Mouse (Mus musculus): ENCODE data around the gene Dpy19l3. TPM values are rescaled to one million over a fixed set of nuclear protein-coding genes. Genes with fewer than 3 reads are reported as not detected.

Gene Dpy19l3
- polyA plus RNA-seq, 1 experiment from 2014 or later, result 31.5 TPM

DNA sequence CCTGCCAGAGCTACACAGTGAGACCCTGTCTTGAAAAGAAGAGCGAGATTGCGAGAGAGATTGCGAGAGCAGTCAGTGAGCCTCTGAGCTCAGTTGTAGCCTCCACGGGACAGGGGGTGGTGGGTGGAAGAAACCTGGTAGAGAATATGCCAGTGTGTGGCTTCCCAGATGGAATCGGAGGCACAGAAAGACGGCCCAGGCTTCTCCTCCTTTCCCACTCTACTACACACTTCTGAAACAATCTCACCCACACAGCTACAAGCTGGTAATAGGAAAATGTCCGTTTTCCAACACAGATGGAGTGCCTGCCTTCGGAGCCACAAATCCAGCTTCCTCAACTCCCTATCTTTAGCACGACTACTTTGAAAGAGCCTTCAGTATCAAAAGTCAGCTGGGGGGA, 9.5 kb downstream of the Dpy19l3 start:
- 95% methylated on average over 9 of the region's 9 CpGs for WGBS
- no peak for DNase-seq (ENCODE audit: extremely low spot score, low spot score)
- H3K36me3 ChIP-seq (replicated peaks), result peaks cover 98% of the 10 kb centered on the region
- peaks cover 48% of the 10 kb centered on the region for H3K27me3 ChIP-seq (ENCODE audit: poor library complexity, severe bottlenecking)
- peaks cover 8% of the 10 kb centered on the region; the same call in 1 of the 2 replicates for H3K9me3 ChIP-seq
- H3K4me3 ChIP-seq, result no peak overlapping the region
- H3K4me1 ChIP-seq, result peaks cover 12% of the 10 kb centered on the region
- no peak overlapping the region for H3K27ac ChIP-seq

DNA sequence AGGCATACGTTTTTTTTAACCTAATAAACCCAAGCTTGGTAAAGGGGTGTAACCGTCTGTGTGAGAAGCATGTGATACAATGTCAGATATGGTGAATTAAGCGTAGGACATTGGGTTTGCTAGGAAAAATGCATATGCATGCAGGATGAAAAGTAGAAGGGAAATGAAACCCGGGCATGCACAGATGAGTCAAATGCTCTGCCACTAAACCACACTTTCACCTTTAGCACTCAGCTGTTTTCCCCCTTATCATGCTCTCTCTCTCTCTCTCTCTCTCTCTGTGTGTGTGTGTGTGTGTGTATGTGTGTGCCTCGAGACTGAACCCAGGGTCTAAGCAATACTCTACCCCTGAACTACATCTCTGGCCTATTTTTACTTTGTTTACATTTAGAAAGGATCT, 11.9 kb downstream of the Dpy19l3 start:
- no peak overlapping the region for H3K4me3 ChIP-seq
- DNase-seq (ENCODE audit: extremely low spot score, low spot score), result no peak
- WGBS, result 91% methylated on average over 5 of the region's 5 CpGs
- H3K36me3 ChIP-seq (replicated peaks), result peaks cover 98% of the 10 kb centered on the region
- peaks cover 14% of the 10 kb centered on the region; the same call in 1 of the 2 replicates for H3K9me3 ChIP-seq
- no peak overlapping the region for H3K27ac ChIP-seq
- H3K27me3 ChIP-seq (ENCODE audit: poor library complexity, severe bottlenecking), result peaks cover 24% of the 10 kb centered on the region; the same call in 1 of the 2 replicates
- H3K4me1 ChIP-seq, result peaks cover 4% of the 10 kb centered on the region

DNA sequence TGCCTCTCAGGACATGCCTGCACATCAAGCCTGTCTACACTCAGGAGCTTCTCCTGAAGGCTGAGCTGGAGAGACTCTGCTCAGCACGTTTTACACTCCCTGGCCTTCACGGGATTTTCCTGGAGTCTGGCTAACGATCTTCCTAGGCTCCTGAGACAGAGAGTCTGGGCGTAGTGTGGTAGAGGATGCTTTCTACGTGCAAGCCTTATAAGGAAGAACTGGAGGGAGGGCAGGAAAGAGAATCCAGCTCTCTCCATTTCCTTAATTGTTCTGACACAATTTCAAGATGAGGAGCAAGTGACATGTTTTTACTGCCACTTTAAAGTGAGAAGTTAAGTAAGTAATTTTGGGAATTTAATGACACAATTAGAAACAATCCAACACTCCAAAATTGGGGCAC, 12.4 kb downstream of the Dpy19l3 start:
- peaks cover 9% of the 10 kb centered on the region; the same call in 1 of the 2 replicates for H3K9me3 ChIP-seq
- no peak for DNase-seq (ENCODE audit: extremely low spot score, low spot score)
- 83% methylated on average over 5 of the region's 5 CpGs for WGBS
- peaks cover 21% of the 10 kb centered on the region; the same call in 1 of the 2 replicates for H3K27me3 ChIP-seq (ENCODE audit: poor library complexity, severe bottlenecking)
- no peaks in the 10 kb centered on the region for H3K4me1 ChIP-seq
- no peak overlapping the region for H3K27ac ChIP-seq
- H3K36me3 ChIP-seq (replicated peaks), result peaks cover 98% of the 10 kb centered on the region
- no peak overlapping the region for H3K4me3 ChIP-seq

DNA sequence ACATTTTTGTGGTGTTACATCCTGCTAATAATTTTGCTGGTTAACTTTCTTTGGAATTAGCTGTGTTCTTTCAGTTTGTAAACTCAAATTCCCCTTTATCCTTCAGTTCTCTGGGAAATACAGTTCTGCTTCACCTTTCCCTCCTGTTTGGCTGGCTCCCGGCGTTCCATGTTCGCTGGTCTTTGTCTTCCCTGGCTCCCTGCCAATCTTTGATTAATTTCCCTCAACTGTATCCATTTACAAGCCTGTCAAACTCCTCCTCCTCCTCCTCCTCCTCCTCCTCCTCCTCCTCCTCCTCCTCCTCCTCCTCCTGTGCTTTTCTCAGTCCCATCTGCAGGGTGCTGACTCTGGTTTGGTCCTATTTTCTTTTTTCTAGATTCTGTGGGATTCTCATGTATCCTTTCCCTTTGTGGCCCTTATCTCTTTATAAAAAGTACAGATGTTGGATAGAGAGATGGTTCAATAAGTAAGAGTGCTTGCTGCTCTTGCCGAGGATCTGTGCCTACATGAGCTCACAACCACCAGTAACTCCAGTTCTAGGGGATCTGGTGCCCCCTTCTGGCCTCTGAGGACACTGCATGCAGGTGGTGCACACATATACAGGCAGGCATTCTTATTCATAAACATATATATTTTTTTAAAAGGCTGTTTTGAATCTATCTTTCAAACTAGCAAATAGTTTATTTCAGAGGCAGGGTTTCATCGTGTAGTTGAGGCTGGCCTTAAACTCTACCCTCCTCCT, 13.6 kb downstream of the Dpy19l3 start:
- Histone ChIP-seq H3K27ac (no peak overlapping the region), H3K36me3 (replicated peaks) (peaks cover 98% of the 10 kb centered on the region), H3K9me3 (peaks cover 6% of the 10 kb centered on the region; the same call in 1 of the 2 replicates), H3K4me3 (no peak overlapping the region), H3K4me1 (no peaks in the 10 kb centered on the region), H3K27me3 (ENCODE audit: poor library complexity, severe bottlenecking) (peaks cover 16% of the 10 kb centered on the region; the same call in 1 of the 2 replicates)
- 91% methylated on average over 5 of the region's 5 CpGs for WGBS
- DNase-seq (ENCODE audit: extremely low spot score, low spot score), result peak; percentile 50

DNA sequence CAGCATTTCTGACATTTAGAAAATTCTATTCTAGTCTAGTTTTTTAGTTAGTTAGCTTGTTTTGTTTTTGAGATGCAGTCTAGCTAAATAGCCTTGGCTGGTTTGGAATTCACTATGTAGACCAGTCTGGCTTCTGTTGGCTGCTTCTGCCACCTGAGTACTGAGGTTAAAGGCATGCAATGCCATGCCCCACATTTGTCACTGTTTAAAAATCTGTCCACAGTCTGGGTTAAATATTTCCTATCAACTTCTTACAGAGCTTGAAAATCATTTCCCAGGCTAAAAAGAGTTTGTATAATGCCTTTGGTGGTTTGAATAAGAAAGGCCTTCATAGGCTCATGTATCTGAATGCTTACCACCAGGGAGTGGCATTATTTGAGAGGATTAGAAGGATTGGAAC, 15.4 kb downstream of the Dpy19l3 start:
- H3K27me3 ChIP-seq (ENCODE audit: poor library complexity, severe bottlenecking), result peaks cover 2% of the 10 kb centered on the region; the same call in 1 of the 2 replicates
- no peak for DNase-seq (ENCODE audit: extremely low spot score, low spot score)
- H3K36me3 ChIP-seq (replicated peaks), result peaks cover 98% of the 10 kb centered on the region
- H3K4me3 ChIP-seq, result no peak overlapping the region
- H3K4me1 ChIP-seq, result 0 out of 2 replicates have a peak, but pooled peaks cover 1% of the 10 kb centered on the region
- no peak overlapping the region for H3K27ac ChIP-seq
- peaks cover 6% of the 10 kb centered on the region; the same call in 1 of the 2 replicates for H3K9me3 ChIP-seq

DNA sequence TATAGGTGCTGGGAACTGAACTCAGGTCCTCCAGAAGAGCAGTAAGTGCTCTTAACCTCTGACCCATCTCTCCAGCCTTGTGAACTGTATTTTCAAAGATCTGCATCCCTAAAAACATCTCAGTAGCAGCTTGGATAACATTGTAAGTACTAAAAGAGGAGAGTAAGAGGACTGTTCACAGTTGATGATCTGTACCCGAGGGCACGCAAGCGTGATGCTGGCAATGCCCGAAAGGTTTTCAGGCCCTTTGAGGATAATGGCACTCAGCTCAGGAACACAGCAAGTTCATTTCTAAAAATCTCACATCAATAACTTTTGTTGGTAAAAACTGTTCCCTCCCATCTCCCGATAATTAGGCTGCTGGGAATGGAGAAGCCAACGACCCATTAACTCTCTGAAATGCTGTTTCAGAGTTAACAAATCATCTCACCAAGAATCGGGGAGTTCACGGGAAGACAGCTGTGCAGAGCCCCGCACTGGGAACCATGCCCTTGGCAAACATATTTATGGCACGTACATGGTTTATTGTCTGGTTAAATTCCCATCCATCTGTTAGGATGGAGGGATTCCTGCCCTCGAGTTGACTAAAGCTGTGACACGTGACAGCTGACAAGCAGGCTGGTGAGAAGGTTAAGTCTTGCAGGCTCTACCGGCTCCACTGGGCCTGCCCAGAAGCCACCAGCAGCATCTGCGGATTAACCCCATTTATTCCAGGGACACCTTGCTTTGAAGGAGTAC, 20.8 kb downstream of the Dpy19l3 start:
- Histone ChIP-seq H3K27me3 (ENCODE audit: poor library complexity, severe bottlenecking) (no peaks in the 10 kb centered on the region), H3K36me3 (replicated peaks) (peaks cover 83% of the 10 kb centered on the region), H3K27ac (peak overlapping the region; percentile 44), H3K4me3 (no peak overlapping the region), H3K4me1 (peaks cover 16% of the 10 kb centered on the region; the same call in 1 of the 2 replicates), H3K9me3 (peaks cover 13% of the 10 kb centered on the region; the same call in 1 of the 2 replicates)
- WGBS, result 90% methylated on average over 14 of the region's 14 CpGs
- DNase-seq (ENCODE audit: extremely low spot score, low spot score), result no peak

DNA sequence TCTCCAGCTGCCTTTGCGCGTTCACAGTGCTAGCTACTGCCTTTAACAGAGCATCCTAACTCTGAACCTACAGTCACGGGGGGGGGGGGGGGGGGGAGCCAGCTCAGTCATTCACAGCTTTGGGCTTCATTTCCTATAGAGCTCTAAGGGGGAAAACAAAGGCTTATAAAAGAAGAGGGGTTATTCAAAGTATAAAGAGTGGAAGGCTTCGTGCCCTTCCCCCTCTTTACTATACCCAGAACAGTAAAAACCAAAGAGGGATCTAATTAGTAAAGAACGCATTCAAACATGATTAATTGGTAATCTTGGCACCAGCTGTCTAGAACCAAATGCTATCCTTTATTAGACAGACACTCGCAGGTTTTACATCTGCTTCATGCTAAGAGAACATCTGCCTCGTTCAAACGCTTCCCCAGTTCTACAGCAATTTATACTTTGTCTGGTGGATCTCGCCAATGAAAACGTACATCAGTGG, 21.6 kb downstream of the Dpy19l3 start:
- 82% methylated on average over 10 of the region's 10 CpGs for WGBS
- Histone ChIP-seq H3K9me3 (peaks cover 16% of the 10 kb centered on the region; the same call in 1 of the 2 replicates), H3K27ac (no peak overlapping the region), H3K4me3 (no peak overlapping the region), H3K4me1 (peaks cover 16% of the 10 kb centered on the region; the same call in 1 of the 2 replicates), H3K27me3 (ENCODE audit: poor library complexity, severe bottlenecking) (no peaks in the 10 kb centered on the region), H3K36me3 (replicated peaks) (peaks cover 83% of the 10 kb centered on the region)
- no peak for DNase-seq (ENCODE audit: extremely low spot score, low spot score)

DNA sequence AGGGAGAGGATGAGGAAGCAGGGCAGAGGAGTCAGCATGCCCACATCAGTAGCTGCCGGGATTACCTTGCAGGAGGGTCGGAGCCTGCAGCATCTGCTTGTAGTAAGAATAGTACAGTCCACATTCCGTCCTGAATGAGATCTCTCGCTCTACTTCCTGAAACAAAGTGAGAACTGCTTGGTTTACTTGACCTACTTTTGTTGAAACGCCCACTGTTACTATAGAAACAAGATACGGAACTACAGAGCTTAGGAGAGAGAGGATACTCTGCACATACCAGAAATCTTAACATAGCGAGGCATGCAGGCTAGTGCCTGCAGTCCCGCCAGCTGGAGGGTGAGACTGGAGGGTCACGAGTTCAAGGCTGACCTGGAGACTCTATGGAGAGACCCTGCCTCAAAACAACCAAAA, 24.6 kb downstream of the Dpy19l3 start:
- H3K4me3 ChIP-seq, result no peak overlapping the region
- H3K27me3 ChIP-seq (ENCODE audit: poor library complexity, severe bottlenecking), result no peaks in the 10 kb centered on the region
- 92% methylated on average over 9 of the region's 9 CpGs for WGBS
- H3K27ac ChIP-seq, result no peak overlapping the region
- peaks cover 81% of the 10 kb centered on the region for H3K36me3 ChIP-seq (replicated peaks)
- no peak for DNase-seq (ENCODE audit: extremely low spot score, low spot score)
- peaks cover 17% of the 10 kb centered on the region; the same call in 1 of the 2 replicates for H3K9me3 ChIP-seq
- H3K4me1 ChIP-seq, result peaks cover 16% of the 10 kb centered on the region; the same call in 1 of the 2 replicates

DNA sequence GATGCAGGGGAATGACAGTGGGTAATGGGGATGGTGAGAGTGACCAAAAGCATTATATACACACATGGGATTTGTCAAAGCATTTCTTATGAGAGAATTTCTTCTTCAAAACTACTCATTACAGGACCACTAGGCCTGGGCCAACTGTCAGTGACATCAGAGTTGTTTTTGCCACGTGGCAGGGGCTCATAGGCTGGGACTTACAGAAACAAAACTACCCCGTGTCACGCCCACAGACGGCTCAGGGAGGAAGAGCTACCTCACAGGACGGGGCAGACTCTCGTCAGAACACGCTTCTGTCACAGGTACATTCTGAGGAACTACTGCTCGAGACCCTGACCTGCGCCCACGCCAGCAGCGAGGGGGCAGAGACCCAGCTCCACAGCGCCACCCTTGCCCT, 25.9 kb downstream of the Dpy19l3 start:
- DNase-seq (ENCODE audit: extremely low spot score, low spot score), result no peak
- Histone ChIP-seq H3K9me3 (peaks cover 17% of the 10 kb centered on the region; the same call in 1 of the 2 replicates), H3K27me3 (ENCODE audit: poor library complexity, severe bottlenecking) (no peaks in the 10 kb centered on the region), H3K4me3 (no peak overlapping the region), H3K4me1 (peaks cover 10% of the 10 kb centered on the region; the same call in 1 of the 2 replicates), H3K36me3 (replicated peaks) (peaks cover 81% of the 10 kb centered on the region), H3K27ac (no peak overlapping the region)
- 96% methylated on average over 12 of the region's 12 CpGs for WGBS

DNA sequence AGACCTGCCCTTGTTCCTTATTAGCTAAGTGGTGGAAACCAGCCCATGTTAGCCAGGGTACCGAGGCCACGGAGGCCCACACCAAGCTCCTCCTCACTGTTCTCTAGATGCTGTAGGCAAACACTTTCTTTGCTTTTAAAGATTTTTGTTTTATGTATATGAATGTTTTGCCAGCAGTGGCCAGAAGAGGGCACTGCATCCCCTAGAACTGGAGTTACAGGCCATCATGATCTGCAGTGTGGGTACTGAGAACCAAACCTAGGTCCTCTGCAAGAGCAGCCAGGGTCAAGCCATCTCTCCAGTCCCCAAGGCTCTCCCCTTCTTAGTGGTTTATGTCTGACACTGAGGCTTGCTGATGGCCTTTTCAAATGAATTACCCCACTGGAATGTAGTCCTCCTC, 31.2 kb downstream of the Dpy19l3 start:
- no peak overlapping the region for H3K4me3 ChIP-seq
- no peaks in the 10 kb centered on the region for H3K27me3 ChIP-seq (ENCODE audit: poor library complexity, severe bottlenecking)
- H3K4me1 ChIP-seq, result no peaks in the 10 kb centered on the region
- 93% methylated on average over 2 of the region's 2 CpGs for WGBS
- no peak for DNase-seq (ENCODE audit: extremely low spot score, low spot score)
- peaks cover 97% of the 10 kb centered on the region for H3K36me3 ChIP-seq (replicated peaks)
- no peak overlapping the region for H3K27ac ChIP-seq
- peaks cover 11% of the 10 kb centered on the region; the same call in 1 of the 2 replicates for H3K9me3 ChIP-seq

DNA sequence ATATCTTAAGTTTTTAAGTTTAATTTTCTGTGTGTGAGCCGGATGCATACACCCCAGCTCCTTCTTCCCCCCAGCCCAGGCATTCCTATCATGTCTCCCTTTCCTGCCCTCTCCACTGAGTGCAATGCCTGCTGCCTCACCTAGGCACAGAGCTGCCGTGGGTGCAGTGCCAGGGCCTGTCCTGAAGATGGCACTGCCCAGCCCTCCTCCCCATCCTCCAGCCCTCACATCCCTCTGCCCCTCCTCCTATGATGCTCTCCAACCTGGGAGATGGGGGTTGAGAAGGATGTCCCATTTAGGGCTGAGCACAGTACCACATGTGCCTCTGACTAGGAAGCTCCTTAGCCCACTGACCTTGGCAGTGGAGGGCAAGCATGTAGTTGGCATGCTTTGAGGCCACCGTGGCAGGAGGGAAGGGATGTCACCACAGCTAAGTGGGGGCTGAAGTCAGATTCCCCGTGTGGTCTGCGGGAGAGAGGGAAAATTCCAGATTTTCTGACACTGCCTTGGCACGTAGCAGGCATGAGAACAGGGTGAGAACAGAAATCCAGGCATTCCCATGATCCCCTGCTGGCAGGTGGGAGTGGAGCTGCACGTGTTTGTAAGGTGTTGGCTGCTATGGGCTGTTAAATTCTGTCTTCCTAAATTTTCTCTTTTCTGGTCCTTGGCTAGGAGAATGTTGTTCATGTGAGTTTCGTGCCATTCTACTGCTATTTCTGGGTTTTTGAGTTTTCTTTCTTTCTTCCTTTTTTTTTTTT, 35.7 kb downstream of the Dpy19l3 start:
- DNase-seq (ENCODE audit: extremely low spot score, low spot score), result no peak
- Histone ChIP-seq H3K4me1 (no peaks in the 10 kb centered on the region), H3K9me3 (peaks cover 3% of the 10 kb centered on the region; the same call in 1 of the 2 replicates), H3K27ac (no peak overlapping the region), H3K27me3 (ENCODE audit: poor library complexity, severe bottlenecking) (no peaks in the 10 kb centered on the region), H3K4me3 (no peak overlapping the region), H3K36me3 (replicated peaks) (peaks cover 90% of the 10 kb centered on the region)
- WGBS, result 93% methylated on average over 8 of the region's 8 CpGs

DNA sequence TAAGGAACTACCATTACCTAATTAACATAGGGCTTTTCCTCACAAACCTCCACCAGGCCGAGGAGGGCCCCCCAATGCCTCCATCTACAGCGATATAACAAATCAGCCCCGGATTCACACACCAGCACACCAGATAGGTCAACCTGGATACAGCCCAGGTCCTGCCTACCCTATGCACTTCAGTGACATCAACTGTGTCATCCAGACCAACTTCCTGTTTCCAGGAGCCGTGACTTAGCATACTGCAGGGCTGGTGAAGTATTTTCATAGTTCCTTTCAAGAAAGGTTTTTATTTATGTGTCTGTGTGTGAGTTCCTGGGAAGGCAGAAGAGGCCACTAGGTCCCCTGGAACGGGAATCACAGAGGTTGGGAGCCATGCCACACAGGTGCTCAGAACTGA, 43.9 kb downstream of the Dpy19l3 start:
- DNase-seq (ENCODE audit: extremely low spot score, low spot score), result no peak
- 92% methylated on average over 5 of the region's 5 CpGs for WGBS
- H3K36me3 ChIP-seq (replicated peaks), result peaks cover 88% of the 10 kb centered on the region
- H3K27ac ChIP-seq, result no peak overlapping the region
- peaks cover 3% of the 10 kb centered on the region; the same call in 1 of the 2 replicates for H3K9me3 ChIP-seq
- no peak overlapping the region for H3K4me3 ChIP-seq
- no peaks in the 10 kb centered on the region for H3K27me3 ChIP-seq (ENCODE audit: poor library complexity, severe bottlenecking)
- H3K4me1 ChIP-seq, result no peaks in the 10 kb centered on the region

Measured in forebrain, embryonic 10.5 days (tissue).